Mouse (Mus musculus): Measurements from ENCODE around the gene Plxna2. TPM values are rescaled to one million over a fixed set of nuclear protein-coding genes. Genes with fewer than 3 reads are reported as not detected.
A peak's percentile ranks its signal among the peaks of the same experiment; 100 is the strongest.

Gene Plxna2
- polyA plus RNA-seq, 1 experiment from 2014 or later = 6.3 TPM

DNA sequence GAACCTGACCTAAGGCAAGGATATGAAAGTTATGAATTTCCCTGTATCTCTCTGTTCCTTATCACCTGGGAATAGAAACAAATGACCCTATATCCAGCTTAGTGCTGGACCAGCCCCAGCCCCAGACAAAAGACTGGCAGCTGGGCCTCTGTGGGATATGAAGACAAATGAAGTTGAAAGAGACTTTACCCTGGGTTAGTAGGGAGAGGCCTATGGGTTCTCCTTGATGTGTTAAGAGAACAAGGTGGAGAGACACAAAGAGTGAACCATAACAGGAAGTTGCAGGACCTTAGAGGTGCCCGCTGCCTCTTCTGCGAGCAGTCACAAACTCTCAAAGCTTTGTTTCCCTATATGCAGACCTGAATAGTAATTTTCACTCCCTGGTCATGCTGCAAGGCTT is 76.8 kb downstream of the Plxna2 start:
- Histone ChIP-seq H3K36me3 (no peaks in the 10 kb centered on the region), H3K9ac (no peak overlapping the region), H3K9me3 (replicated peaks) (no peaks in the 10 kb centered on the region; the same call in 1 of the 2 replicates), H3K4me3 (replicated peaks) (no peak overlapping the region), H3K4me2 (no peak overlapping the region), H3K27me3 (no peaks in the 10 kb centered on the region), H3K4me1 (peaks cover 13% of the 10 kb centered on the region), H3K27ac (no peak overlapping the region)
- no peak for ATAC-seq (replicated peaks; ENCODE audit: low FRiP score)
- 76% methylated on average over 2 of the region's 2 CpGs for WGBS

DNA sequence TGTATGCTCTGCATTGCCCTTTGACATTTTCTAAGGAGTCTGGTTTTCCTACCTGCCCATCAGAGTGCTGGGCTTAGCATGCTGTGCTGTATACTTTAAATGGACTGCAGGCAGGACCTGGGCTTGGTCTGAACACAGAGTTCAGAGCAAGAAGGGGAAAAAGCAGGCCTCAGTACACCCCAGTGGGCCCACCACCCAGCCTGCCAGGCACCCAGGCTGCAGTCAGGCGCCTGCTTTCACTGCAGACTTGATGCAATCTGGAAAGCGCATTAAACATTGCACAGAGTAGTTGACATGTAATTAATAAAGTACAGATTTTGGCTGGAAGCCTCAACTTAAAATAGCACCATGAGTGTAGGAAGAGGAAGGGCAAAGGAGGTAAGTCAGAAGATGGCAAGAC is 79.4 kb downstream of the Plxna2 start:
- WGBS = 62% methylated on average over 2 of the region's 2 CpGs
- H3K4me1 ChIP-seq = peaks cover 12% of the 10 kb centered on the region
- H3K36me3 ChIP-seq = no peaks in the 10 kb centered on the region
- H3K4me2 ChIP-seq = no peak overlapping the region
- H3K9ac ChIP-seq = no peak overlapping the region
- ATAC-seq (replicated peaks; ENCODE audit: low FRiP score) = no peak
- H3K27me3 ChIP-seq = no peaks in the 10 kb centered on the region
- no peak overlapping the region for H3K4me3 ChIP-seq (replicated peaks)
- no peak overlapping the region for H3K27ac ChIP-seq
- H3K9me3 ChIP-seq (replicated peaks) = no peaks in the 10 kb centered on the region

DNA sequence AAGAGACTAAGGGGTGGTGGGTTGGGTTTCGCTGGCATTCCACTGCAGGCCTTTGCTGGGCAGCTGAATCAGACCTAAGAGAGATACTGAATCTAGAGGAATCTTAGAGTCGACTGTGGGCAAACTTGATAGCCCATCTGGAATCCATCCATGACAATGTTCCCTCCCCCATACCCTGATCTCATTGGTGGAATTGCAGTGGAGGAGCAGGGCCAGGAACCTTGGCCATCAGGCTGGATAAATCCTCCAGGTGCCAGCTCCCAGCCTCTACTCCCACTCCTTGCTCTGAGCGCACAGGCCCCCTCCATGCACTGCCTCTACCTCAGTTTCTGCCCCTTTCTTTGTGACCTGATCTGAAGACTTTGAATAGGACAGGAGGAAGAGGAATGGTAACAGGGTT is 81.3 kb downstream of the Plxna2 start:
- Histone ChIP-seq H3K9me3 (replicated peaks) (no peaks in the 10 kb centered on the region), H3K4me1 (peaks cover 25% of the 10 kb centered on the region), H3K36me3 (no peaks in the 10 kb centered on the region), H3K4me2 (no peak overlapping the region), H3K4me3 (replicated peaks) (no peak overlapping the region), H3K9ac (no peak overlapping the region), H3K27ac (no peak overlapping the region), H3K27me3 (no peaks in the 10 kb centered on the region)
- 61% methylated on average over 3 of the region's 3 CpGs for WGBS
- ATAC-seq (replicated peaks; ENCODE audit: low FRiP score) = peak; percentile 62

- WGBS = 32% methylated on average over 2 of the region's 2 CpGs
- no peak overlapping the region for H3K27ac ChIP-seq
- peak; percentile 55 for ATAC-seq (replicated peaks; ENCODE audit: low FRiP score)
Observed at GRCm38 (mm10) chr1:194703235-194703634, 85.2 kb downstream of the Plxna2 start.

DNA sequence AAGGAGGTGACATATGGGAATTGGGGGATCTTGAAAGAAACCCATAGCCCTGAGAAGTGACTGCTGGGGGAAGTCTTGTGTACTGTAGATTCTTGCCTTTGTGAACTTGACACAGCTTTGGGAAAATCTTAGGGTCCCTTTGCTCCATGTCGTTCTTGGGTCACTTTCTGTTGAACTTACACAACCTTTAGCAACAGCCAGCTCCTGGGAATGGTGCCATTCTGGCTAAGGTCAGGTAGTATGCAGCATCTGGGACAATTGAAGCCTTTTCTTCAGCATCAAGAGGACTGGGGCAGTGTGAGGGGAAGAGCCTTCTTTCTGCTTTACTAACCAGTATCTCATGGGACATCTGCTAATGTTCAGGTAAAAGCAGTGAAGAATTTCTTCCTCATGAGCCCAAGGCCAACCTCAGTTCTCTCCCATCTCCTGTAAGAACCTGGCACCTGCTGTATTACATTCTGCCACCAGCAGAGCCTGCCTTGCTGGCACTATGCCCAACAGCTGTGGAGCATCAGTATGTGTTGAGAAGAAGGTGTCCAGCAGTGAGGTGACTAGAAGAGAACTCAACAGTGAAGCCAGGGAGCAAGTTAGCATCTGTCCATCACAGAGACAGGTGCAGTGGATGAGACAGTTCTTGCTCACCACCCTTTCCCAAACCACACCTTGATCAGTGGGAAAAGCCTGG is 86.3 kb downstream of the Plxna2 start:
- 72% methylated on average over 1 of the region's 1 CpGs for WGBS
- H3K4me1 ChIP-seq = peaks cover 14% of the 10 kb centered on the region; the same call in 1 of the 2 replicates
- no peak overlapping the region for H3K4me2 ChIP-seq

More at GRCm38 (mm10) chr1:194703235-194703634, 85.2 kb downstream of the Plxna2 start:
- H3K27me3 ChIP-seq = no peaks in the 10 kb centered on the region
- H3K9me3 ChIP-seq (replicated peaks) = no peaks in the 10 kb centered on the region
- H3K4me2 ChIP-seq = no peak overlapping the region
- peaks cover 17% of the 10 kb centered on the region; the same call in 1 of the 2 replicates for H3K4me1 ChIP-seq
- H3K36me3 ChIP-seq = no peaks in the 10 kb centered on the region
- no peak overlapping the region for H3K4me3 ChIP-seq (replicated peaks)
- H3K9ac ChIP-seq = no peak overlapping the region

GRCm38 (mm10) chr1:194706566-194706965 is 88.5 kb downstream of the Plxna2 start:
- H3K4me3 ChIP-seq (replicated peaks) = no peak overlapping the region
- no peak for ATAC-seq (replicated peaks; ENCODE audit: low FRiP score)
- H3K9me3 ChIP-seq (replicated peaks) = no peaks in the 10 kb centered on the region
- no peak overlapping the region for H3K27ac ChIP-seq
- H3K4me2 ChIP-seq = no peak overlapping the region
- WGBS = 79% methylated on average over 2 of the region's 2 CpGs
- H3K27me3 ChIP-seq = no peaks in the 10 kb centered on the region
- H3K36me3 ChIP-seq = no peaks in the 10 kb centered on the region
- H3K9ac ChIP-seq = no peak overlapping the region
- H3K4me1 ChIP-seq = peaks cover 13% of the 10 kb centered on the region; the same call in 1 of the 2 replicates

More for the DNA sequence above, 86.3 kb downstream of the Plxna2 start:
- no peak overlapping the region for H3K9ac ChIP-seq
- H3K4me3 ChIP-seq (replicated peaks) = no peak overlapping the region
- no peaks in the 10 kb centered on the region for H3K27me3 ChIP-seq
- H3K36me3 ChIP-seq = no peaks in the 10 kb centered on the region
- no peak for ATAC-seq (replicated peaks; ENCODE audit: low FRiP score)
- no peak overlapping the region for H3K27ac ChIP-seq
- H3K9me3 ChIP-seq (replicated peaks) = no peaks in the 10 kb centered on the region

DNA sequence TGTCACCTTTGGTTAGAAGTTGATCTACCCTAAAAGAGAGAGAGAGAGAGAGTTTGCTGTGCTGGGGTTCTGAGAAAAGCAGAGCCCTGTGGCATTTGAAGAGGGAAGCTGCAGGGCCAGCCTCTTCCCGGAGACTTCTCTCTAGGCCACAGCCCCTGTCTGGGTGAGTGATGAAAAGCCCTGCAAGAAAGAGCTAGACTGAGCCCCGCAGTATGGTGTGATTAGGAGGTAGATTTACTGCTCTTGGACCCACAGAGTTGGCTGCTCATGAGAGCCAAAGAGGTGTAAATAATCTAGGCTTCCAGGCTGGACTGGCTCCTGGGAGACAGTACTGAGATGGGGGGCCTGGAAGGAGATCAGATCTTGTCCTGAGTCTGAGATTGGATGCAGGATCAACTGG is 94.4 kb downstream of the Plxna2 start:
- peak; percentile 75 for ATAC-seq (replicated peaks; ENCODE audit: low FRiP score)
- WGBS = 15% methylated on average over 2 of the region's 2 CpGs
- no peak overlapping the region for H3K9ac ChIP-seq

GRCm38 (mm10) chr1:194714138-194715031 is 96.4 kb downstream of the Plxna2 start:
- Histone ChIP-seq H3K4me2 (no peak overlapping the region), H3K36me3 (no peaks in the 10 kb centered on the region), H3K27ac (no peak overlapping the region), H3K4me1 (peaks cover 12% of the 10 kb centered on the region), H3K9ac (no peak overlapping the region), H3K4me3 (replicated peaks) (no peak overlapping the region), H3K27me3 (no peaks in the 10 kb centered on the region), H3K9me3 (replicated peaks) (no peaks in the 10 kb centered on the region)
- ATAC-seq (replicated peaks; ENCODE audit: low FRiP score) = peak; percentile 61
- 44% methylated on average over 4 of the region's 4 CpGs for WGBS

More for the DNA sequence above, 94.4 kb downstream of the Plxna2 start:
- Histone ChIP-seq H3K4me1 (peaks cover 9% of the 10 kb centered on the region; the same call in 1 of the 2 replicates), H3K9me3 (replicated peaks) (no peaks in the 10 kb centered on the region), H3K27ac (no peak overlapping the region), H3K4me2 (no peak overlapping the region), H3K4me3 (replicated peaks) (no peak overlapping the region), H3K27me3 (no peaks in the 10 kb centered on the region), H3K36me3 (no peaks in the 10 kb centered on the region)

DNA sequence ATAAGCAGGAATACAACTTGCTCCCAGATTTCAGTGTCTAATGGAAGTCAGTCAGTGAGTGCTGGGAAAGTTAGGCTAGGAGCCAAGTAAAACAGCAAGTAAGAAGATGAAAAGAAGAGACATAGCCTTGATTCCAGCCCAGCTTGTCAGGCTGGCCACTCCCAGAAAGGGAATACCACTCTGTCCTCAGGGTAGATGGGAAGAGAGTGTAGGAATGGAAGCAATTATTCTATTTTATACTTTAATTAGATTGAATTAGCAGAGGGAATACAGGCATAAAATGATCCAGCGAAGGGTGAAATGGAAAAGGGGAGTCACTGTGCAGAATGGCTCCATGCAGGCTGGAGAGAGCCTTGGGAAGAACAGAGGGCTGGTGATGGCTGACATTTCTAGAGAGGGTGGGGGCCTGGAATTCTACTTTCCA is 99.4 kb downstream of the Plxna2 start:
- Histone ChIP-seq H3K27ac (no peak overlapping the region), H3K9ac (no peak overlapping the region), H3K36me3 (no peaks in the 10 kb centered on the region), H3K4me3 (replicated peaks) (no peak overlapping the region), H3K4me1 (peaks cover 14% of the 10 kb centered on the region), H3K9me3 (replicated peaks) (no peaks in the 10 kb centered on the region), H3K4me2 (no peak overlapping the region), H3K27me3 (no peaks in the 10 kb centered on the region)
- 50% methylated on average over 1 of the region's 1 CpGs for WGBS
- no peak for ATAC-seq (replicated peaks; ENCODE audit: low FRiP score)

DNA sequence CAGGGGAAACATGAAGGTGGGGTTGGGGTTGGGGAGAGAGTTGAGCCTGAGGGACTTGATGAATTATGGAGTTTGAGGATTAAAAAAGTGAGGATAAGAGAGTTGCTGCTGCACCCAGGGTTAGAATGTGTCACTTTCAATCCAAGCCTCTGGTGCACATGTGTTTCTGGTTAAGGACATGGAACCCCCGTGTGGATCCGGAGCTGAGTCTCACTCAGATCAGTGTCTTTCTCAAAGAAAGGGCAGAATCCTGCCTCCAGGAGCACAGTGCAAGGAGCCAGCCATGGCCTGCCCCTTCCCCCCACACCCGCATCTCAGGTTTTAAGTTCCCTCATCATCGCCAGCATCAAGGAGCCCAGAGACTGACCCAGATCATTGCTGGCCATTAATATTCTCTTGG is 102.4 kb downstream of the Plxna2 start:
- Histone ChIP-seq H3K9ac (no peak overlapping the region), H3K9me3 (replicated peaks) (no peaks in the 10 kb centered on the region), H3K4me1 (peaks cover 12% of the 10 kb centered on the region), H3K27me3 (no peaks in the 10 kb centered on the region), H3K27ac (no peak overlapping the region), H3K4me2 (no peak overlapping the region), H3K36me3 (no peaks in the 10 kb centered on the region), H3K4me3 (replicated peaks) (no peak overlapping the region)
- WGBS = 29% methylated on average over 4 of the region's 4 CpGs
- ATAC-seq (replicated peaks; ENCODE audit: low FRiP score) = no peak

DNA sequence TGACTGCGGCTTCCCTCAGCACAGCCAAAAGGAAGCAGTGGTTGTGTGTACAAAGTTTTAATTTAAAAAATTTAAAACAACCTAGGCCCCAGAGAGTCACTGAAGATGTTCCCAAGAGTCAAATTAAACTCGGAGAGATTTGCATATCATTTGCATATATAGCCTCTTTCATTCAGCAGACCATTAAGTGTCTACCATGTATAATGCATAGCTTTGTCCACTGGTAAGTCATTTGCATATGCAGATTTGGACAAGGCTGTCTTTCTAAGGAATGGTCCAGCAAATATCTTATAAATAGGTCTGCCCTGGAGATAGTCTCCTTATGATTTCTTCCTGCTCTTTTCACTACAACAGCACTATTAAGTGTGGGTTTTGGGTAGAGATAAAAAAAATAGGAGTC is 103.2 kb downstream of the Plxna2 start:
- no peak overlapping the region for H3K27ac ChIP-seq
- no peak overlapping the region for H3K4me3 ChIP-seq (replicated peaks)
- H3K27me3 ChIP-seq = no peaks in the 10 kb centered on the region
- no peak overlapping the region for H3K4me2 ChIP-seq
- 83% methylated on average over 2 of the region's 2 CpGs for WGBS
- no peak for ATAC-seq (replicated peaks; ENCODE audit: low FRiP score)
- peaks cover 12% of the 10 kb centered on the region for H3K4me1 ChIP-seq
- no peak overlapping the region for H3K9ac ChIP-seq
- H3K36me3 ChIP-seq = no peaks in the 10 kb centered on the region
- H3K9me3 ChIP-seq (replicated peaks) = no peaks in the 10 kb centered on the region

GRCm38 (mm10) chr1:194722329-194722728 is 104.3 kb downstream of the Plxna2 start:
- no peaks in the 10 kb centered on the region for H3K36me3 ChIP-seq
- no peaks in the 10 kb centered on the region for H3K27me3 ChIP-seq
- peaks cover 10% of the 10 kb centered on the region for H3K4me1 ChIP-seq
- H3K4me3 ChIP-seq (replicated peaks) = no peak overlapping the region
- no peak for ATAC-seq (replicated peaks; ENCODE audit: low FRiP score)
- H3K9me3 ChIP-seq (replicated peaks) = no peaks in the 10 kb centered on the region
- H3K27ac ChIP-seq = no peak overlapping the region
- no peak overlapping the region for H3K4me2 ChIP-seq
- WGBS = 59% methylated on average over 2 of the region's 2 CpGs
- H3K9ac ChIP-seq = no peak overlapping the region
